Mouse (Mus musculus) cerebellum, adult 2 months (tissue): ENCODE measurements around the gene Whamm.

ENCODE experiments used
- CTCF ChIP-seq: fragments of 200-500 bp; IDR thresholded peaks from 2 replicates; pipeline ENCODE4 v1.5.1; 2011; ENCODE audit warnings: low read depth, mild to moderate bottlenecking, control low read depth, low read length, moderate library complexity, borderline replicate concordance; ENCODE audit not compliant: insufficient read depth
- POLR2A ChIP-seq: fragments of 200-500 bp; IDR thresholded peaks from 2 replicates; pipeline ENCODE4 v1.6.1; 2011; ENCODE audit warnings: low read length, control low read depth, borderline replicate concordance; ENCODE audit not compliant: insufficient read depth

DNA sequence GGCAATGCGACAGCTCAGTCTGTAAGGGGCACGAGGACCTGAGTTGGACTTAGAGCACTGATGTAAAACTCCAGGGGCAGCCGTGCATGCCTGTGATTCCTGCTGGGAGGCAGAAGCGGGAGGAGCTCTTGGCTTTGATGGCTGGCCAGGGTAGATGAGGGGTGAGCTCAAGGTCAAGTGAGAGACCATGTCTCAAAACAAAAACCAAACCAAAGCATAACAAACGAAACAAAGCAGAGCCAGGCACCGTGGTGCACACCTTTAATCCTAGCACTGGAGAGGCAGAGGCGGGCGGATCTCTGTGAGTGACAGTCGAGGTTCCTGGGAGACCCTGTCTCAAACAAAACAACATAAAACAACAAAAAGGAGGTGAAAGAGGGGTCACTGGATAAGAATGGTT, 44.0 kb downstream of the Whamm start:
- TF ChIP-seq CTCF (no peak), POLR2A (no peak)
